Mouse (Mus musculus) midbrain, postnatal 0 days (tissue): ENCODE measurements around the gene Emp1. TPM values are rescaled to one million over a fixed set of nuclear protein-coding genes. Genes with fewer than 3 reads are reported as not detected.

ENCODE experiments used
- ATAC-seq: fragments of 200-750 bp; cut with Nextera tagmentation; 2 replicates; pipeline ENCODE4 v1.8.0; 2017; ENCODE audit warnings: moderate number of reproducible peaks, mild to moderate bottlenecking, moderate TSS enrichment, moderate library complexity; ENCODE audit not compliant: low FRiP score
- DNase-seq: peaks from one replicate; pipeline ENCODE4 v3.0.0-alpha.2; 2015; ENCODE audit warnings: low spot score
- H3K27ac ChIP-seq: fragments of 300-500 bp; sonication (generic); 2 replicates; pipeline ENCODE4 v1.5.1; 2014; ENCODE audit warnings: low read depth, mild to moderate bottlenecking, low read length, mixed read lengths
- H3K27me3 ChIP-seq: fragments of 300-500 bp; sonication (generic); 2 replicates; pipeline ENCODE4 v1.6.1; 2014; ENCODE audit warnings: low read length, control low read depth, mixed read lengths; ENCODE audit not compliant: insufficient read depth
- H3K36me3 ChIP-seq: fragments of 300-500 bp; sonication (generic); 2 replicates; pipeline ENCODE4 v1.6.1; 2014; ENCODE audit warnings: low read length, control low read depth, mixed read lengths; ENCODE audit not compliant: insufficient read depth
- H3K4me1 ChIP-seq: fragments of 300-500 bp; sonication (generic); 2 replicates; pipeline ENCODE4 v1.6.1; 2014; ENCODE audit warnings: mild to moderate bottlenecking, control low read depth, antibody characterized with exemption, low read length, mixed read lengths; ENCODE audit not compliant: insufficient read depth
- H3K4me2 ChIP-seq: fragments of 300-500 bp; sonication (generic); 2 replicates; pipeline ENCODE4 v1.6.1; 2014; ENCODE audit warnings: low read depth, mild to moderate bottlenecking, low read length, mixed read lengths; ENCODE audit not compliant: poor library complexity, severe bottlenecking
- H3K4me3 ChIP-seq: fragments of 300-500 bp; sonication (generic); 2 replicates; pipeline ENCODE4 v1.5.1; 2014; ENCODE audit warnings: low read depth, mild to moderate bottlenecking, low read length, moderate library complexity
- H3K9ac ChIP-seq: fragments of 300-500 bp; sonication (generic); replicated peaks from 2 replicates; pipeline ENCODE4 v1.6.1; 2014; ENCODE audit warnings: mild to moderate bottlenecking, low read length, moderate library complexity, mixed read lengths; ENCODE audit not compliant: poor library complexity, severe bottlenecking
- H3K9me3 ChIP-seq: fragments of 300-500 bp; sonication (generic); 2 replicates; pipeline ENCODE4 v1.6.1; 2016; ENCODE audit warnings: low read length, control low read depth
- CTCF ChIP-seq: IDR thresholded peaks from 2 replicates; pipeline ENCODE4 v1.5.1; 2016; ENCODE audit warnings: antibody characterized with exemption, mild to moderate bottlenecking
- WGBS: fragments of 180-500 bp; shearing (Covaris S2); extraction: QIAGEN DNeasy Blood & Tissue Kit; methylation state at CpG from one replicate; pipeline ENCODE4 v1.1.7; 2014; 5-methylcytosine and 5-hydroxymethylcytosine counted together
- polyA plus RNA-seq: library from polyadenylated mRNA; unstranded; fragments of >200 nt; fragmentation: Nextera tagmentation; extraction: Ambion mirVana; gene quantifications from 2 replicates; pipeline ENCODE4 v1.2.1, GENCODE M21; 2015
- total RNA-seq: library from RNA; depleted of rRNA; stranded (reverse); fragments of >200 nt; gene quantifications from 2 replicates; pipeline ENCODE4 v1.2.3, GENCODE M21; 2014

Emp1 gene
- total and polyA plus RNA-seq, 2 experiments from 2014 or later = 5.7 to 26.9 TPM

DNA sequence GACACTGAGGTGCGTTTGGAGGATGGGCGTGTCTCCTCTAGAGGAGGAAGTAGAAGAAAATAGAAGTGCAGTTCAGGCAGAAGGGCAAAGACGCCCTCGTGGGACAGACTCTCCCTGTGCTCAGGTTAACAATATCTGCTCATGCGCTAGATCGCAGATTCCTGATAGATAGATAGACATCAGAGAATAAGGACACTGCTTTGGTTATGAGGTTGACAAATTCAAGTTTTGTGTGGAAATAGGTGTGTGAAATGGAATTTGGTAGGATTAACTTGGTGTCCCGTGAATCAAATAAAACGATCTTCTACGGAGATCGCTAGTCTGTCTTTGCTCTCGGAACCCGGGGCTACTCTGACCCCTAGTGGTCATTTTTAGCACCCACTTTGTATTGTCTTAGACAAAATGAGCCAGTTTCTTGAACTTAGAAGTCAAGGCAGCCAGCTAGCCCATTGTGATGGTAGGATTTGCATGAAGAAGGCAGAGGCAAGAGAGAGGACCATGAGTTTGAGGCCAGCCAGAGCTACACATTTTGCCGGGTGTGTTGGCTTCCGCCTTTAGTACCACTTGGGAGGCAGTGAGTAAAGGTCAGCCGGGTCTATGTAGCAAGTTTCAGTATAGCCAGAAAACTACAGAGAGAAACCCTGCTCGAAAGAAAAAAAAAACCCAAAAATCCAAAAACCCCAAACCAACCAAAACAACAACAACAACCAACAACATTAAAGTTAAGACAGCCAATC is 15.4 kb downstream of the Emp1 start:
- TF ChIP-seq CTCF = peak; percentile 92
- 23% methylated on average over 16 of the region's 16 CpGs for WGBS
- ATAC-seq = peak; percentile 52; the same call in 1 of the 2 replicates
- Histone ChIP-seq H3K36me3 (no peaks in the 10 kb centered on the region), H3K27ac (no peak overlapping the region), H3K4me1 (0 out of 2 replicates have a peak, but pooled peaks cover 3% of the 10 kb centered on the region), H3K9me3 (no peaks in the 10 kb centered on the region), H3K4me3 (0 out of 2 replicates have a peak overlapping the region, but pooled peaks have one; percentile 15), H3K4me2 (peak overlapping the region; percentile 49), H3K27me3 (no peaks in the 10 kb centered on the region), H3K9ac (no peak overlapping the region)
- peak; percentile 82 for DNase-seq

DNA sequence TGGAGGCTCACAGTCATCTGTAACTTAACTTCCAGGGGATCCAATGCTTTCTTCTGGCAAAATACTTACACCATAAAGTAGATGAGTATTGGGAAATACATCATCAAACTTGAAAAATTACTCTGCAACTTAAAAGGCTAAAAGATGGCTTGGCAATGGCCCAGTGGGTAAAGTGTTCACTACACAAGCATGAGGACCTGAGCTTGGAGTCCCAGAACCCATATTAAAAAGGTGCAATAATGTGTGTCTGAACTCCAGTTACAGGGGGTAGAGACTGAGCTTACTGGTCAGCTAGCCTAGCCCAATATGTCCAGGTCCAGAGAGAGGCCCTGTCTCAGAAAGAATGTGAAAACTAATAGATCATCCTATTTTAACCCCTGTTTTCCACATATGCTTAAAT is 21.6 kb downstream of the Emp1 start:
- Histone ChIP-seq H3K9me3 (no peaks in the 10 kb centered on the region), H3K36me3 (no peaks in the 10 kb centered on the region), H3K4me1 (no peaks in the 10 kb centered on the region), H3K27ac (no peak overlapping the region), H3K4me3 (no peak overlapping the region), H3K4me2 (no peak overlapping the region), H3K27me3 (no peaks in the 10 kb centered on the region), H3K9ac (no peak overlapping the region)
- no peak for TF ChIP-seq CTCF
- DNase-seq (no peak), ATAC-seq (no peak)

DNA sequence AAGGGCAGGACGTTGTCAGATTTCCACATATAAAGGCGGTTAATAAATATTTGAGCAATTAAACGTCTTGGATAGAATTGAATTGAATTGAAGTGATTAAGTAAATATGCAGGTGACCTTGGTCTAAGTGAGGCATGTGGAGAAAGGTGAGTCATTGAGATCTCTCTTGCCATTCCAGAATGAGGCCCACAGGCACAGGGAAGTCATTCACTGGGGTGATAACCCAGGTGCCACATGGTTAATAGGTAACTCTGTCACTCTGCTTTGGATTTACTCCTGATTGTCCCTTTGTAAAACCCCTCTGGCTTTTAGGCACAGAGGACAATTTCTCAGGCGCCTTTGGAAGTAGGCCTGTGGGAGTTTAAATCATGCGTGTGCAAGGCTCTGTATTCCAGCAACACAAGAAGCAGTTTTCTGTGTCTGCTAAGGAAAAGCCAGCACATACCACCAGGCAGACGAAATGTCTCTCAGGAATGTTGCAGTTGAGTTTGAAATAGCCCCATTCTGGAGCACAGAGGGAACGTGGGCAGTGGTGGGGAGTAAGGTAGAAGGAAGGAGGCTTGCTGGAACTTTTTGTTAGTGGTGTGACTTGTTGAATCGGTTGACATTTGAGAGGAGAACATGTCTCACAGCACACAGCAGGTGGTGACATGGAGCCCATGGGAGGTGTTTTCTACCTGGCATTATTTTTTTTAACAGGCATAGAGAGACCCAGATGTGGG is 23.6 kb downstream of the Emp1 start:
- no peak overlapping the region for H3K4me2 ChIP-seq
- no peak for TF ChIP-seq CTCF
- no peaks in the 10 kb centered on the region for H3K27me3 ChIP-seq
- H3K9me3 ChIP-seq = no peaks in the 10 kb centered on the region
- ATAC-seq = no peak
- WGBS = 84% methylated on average over 8 of the region's 8 CpGs
- no peaks in the 10 kb centered on the region for H3K4me1 ChIP-seq
- H3K36me3 ChIP-seq = no peaks in the 10 kb centered on the region
- no peak overlapping the region for H3K27ac ChIP-seq
- no peak overlapping the region for H3K4me3 ChIP-seq
- no peak for DNase-seq
- no peak overlapping the region for H3K9ac ChIP-seq

DNA sequence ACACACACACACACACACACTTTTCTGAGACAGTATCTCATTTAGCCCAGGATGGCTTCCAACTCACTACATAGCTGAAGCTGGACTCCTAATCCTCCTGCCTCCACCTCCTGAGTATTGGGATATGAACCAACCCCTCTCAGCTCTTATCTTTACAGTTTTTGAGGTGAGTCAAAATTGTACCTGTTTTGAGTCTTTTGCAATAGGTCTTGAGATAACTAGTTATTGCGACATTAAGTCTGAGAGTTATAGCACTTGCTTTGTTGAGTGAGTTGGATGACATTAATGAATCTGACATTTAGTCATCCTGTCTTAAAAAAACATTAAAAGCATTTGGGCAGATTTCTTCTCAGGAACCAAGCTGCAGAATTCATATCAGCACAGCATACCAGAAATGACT is 25.3 kb downstream of the Emp1 start:
- Histone ChIP-seq H3K4me1 (no peaks in the 10 kb centered on the region), H3K4me2 (no peak overlapping the region), H3K36me3 (no peaks in the 10 kb centered on the region), H3K9ac (no peak overlapping the region), H3K27me3 (no peaks in the 10 kb centered on the region), H3K4me3 (no peak overlapping the region), H3K9me3 (no peaks in the 10 kb centered on the region), H3K27ac (no peak overlapping the region)
- TF ChIP-seq CTCF = no peak
- ATAC-seq (no peak), DNase-seq (no peak)
- 81% methylated on average over 1 of the region's 1 CpGs for WGBS

DNA sequence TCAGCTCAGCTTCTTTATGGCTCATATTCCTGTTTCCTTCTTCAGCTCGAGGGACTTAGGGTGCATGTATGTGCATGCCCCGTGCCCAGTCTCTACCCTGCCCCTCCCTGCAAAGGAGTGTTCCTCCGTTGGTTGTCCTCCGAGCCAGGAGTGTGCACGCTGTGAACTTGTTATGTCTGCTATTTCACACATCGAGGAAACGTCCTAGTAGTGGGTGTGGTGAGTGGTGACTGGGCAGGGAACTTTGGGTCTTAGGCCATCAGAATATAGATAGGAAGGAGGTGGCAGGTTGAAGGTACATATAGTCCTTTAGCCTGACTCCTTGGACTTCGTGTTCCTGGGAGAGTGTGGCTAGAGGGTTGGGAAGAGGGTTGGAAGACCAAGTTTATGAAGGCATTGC is 26.4 kb downstream of the Emp1 start:
- Histone ChIP-seq H3K9me3 (no peaks in the 10 kb centered on the region), H3K27me3 (no peaks in the 10 kb centered on the region), H3K4me1 (no peaks in the 10 kb centered on the region), H3K27ac (no peak overlapping the region), H3K9ac (no peak overlapping the region), H3K4me3 (no peak overlapping the region), H3K4me2 (no peak overlapping the region), H3K36me3 (no peaks in the 10 kb centered on the region)
- DNase-seq (no peak), ATAC-seq (no peak)
- WGBS = 85% methylated on average over 8 of the region's 8 CpGs
- no peak for TF ChIP-seq CTCF

DNA sequence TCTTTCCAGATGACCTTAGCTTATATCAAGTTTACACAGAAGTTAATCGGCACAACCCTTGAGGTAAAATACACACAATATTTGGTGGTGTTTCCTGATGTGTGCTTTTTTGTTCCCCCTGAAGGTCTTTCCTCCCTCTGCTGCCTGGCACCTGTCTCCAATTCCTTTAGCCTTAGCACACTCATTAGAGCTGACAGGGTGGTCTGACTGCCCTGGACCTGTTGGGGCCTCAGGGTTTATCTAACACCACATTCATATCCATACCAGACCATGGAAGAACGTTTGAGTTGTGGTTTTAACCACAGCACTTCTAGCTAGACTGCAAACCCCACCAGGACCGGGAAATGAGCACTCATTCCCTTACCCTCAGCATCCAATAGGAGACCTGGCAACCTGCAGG is 28.1 kb downstream of the Emp1 start:
- H3K4me1 ChIP-seq = no peaks in the 10 kb centered on the region
- H3K4me3 ChIP-seq = no peak overlapping the region
- no peaks in the 10 kb centered on the region for H3K36me3 ChIP-seq
- H3K4me2 ChIP-seq = no peak overlapping the region
- DNase-seq = no peak
- no peak overlapping the region for H3K27ac ChIP-seq
- no peak for ATAC-seq
- H3K9ac ChIP-seq = no peak overlapping the region
- WGBS = 67% methylated on average over 3 of the region's 3 CpGs
- no peak for TF ChIP-seq CTCF
- no peaks in the 10 kb centered on the region for H3K9me3 ChIP-seq
- no peaks in the 10 kb centered on the region for H3K27me3 ChIP-seq
